Mouse (Mus musculus) left cerebral cortex, postnatal 4 days (tissue): Measurements from ENCODE around the gene Angpt4. TPM values are rescaled to one million over a fixed set of nuclear protein-coding genes. Genes with fewer than 3 reads are reported as not detected.
A peak's percentile ranks its signal among the peaks of the same experiment; 100 is the strongest.

Experiments
- DNase-seq: peaks from one replicate; pipeline ENCODE4 v3.0.0-alpha.2; 2022
- intact Hi-C: fragments of 180-260 bp; cut with DNase I; formaldehyde crosslinking; loops from one replicate; pipeline ENCODE4 v1.15.1; 2025
- microRNA-seq: library from miRNA; unstranded; fragments of <30 nt; microRNA quantifications from one replicate; pipeline ENCODE4 v1.2.0, GENCODE M21; 2022
- total RNA-seq, 2 experiments: library from RNA; stranded (reverse); gene quantifications; 2 replicates each; pipeline ENCODE4 v1.2.3; 2021

Angpt4 gene
- total RNA-seq, 2 experiments from 2014 or later, result not detected

DNA sequence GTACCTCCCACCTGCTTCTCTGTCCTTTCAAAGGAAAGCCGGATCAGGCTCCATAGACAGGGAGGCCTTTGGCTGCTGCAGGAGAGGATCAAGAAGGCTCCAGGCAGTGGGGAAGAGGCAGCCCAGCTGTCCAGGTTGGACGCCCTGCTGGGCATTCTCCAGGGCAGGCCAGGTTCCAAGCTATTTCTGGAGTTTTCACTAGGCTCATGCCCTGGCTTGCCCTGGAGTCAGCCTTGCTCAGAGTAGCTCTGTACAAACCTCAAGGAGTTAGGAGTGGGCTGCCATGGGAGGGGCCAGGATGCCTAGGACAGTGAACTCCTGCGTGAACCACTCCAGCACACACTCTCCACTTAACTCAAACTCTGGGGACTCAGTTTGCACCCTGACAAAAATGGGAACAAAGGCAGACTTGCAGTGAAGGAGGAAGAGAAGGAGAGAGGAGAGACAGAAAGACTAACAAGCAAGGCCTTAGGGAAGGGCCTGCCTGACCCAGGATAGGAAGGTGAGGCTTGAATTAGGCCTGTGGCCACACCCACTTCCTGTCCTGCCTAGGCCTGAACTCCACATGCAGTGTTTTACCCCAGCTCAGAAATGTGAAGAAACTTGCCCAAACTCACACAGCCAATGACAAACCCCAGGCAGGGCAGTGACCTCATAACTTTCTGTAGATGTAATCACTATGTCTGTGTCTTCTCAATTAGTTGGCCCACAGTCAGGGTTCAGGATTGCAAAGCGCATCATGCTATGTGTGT, 66.9 kb downstream of the Angpt4 start:
- peak; percentile 62 for DNase-seq
- intact Hi-C loops, result no loop called here

DNA sequence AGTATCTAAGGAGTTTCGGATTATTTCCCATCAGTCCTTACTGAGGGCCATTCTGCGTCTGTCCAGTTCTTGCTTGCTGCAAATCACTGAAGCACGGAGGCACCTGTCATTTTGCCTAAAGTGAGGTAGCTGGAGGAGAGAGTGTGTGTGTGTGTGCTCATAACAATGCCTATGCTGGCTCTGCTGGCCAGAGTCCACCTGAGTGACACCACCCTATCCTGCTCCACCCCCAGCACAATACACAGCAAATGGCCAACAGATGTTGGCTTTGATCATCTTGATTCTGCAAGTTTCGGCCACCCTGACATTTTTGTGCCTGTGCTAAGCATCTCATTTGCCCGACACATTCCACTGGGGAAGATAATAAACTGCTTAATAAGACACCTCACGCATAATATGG, 67.5 kb downstream of the Angpt4 start:
- no peak for DNase-seq
- intact Hi-C loops, result no loop called here

DNA sequence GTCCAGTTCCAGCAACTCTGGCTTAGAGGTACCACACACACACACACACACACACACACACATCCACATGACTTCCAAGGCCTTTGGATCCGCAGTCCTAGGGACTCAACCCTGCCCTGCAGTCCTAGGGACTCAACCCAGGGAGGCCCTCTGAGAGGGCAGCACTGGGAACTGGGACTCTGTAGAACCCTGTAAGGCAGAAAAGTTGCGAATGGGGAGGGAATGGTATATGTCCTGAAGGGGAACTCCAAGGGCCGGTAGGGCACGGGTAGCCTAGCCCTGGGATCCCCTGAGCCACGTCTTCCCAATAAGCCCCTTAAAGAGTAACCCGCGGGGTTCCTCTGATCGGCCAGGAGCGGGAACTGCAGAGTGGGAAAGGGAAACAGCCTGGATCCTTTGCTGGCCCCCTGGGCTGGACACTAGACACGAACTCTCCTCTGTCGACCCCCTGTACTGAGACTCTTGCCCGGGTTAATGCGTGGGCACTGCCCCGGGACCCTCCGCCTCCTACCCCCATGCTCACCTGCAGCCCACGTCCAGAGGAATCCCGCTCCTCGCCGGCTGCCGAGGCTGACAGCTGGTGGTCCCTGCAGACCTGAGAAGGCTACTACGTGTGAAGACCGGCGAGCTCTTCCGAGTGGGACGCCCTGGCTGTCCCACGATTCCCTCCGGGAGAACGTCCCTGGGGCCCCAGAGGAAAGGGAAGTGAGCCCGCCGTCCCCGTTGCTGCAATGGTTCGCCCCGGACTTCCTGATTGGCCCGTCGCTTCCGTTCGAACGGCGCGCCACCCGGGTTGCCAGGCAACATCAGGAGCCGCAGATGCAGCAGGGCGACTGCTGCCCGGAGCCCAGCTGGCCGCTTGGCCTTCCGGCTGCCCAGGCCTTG, 68.7 kb downstream of the Angpt4 start, which contains the start of gene Fam110a:
TSS of gene Fam110a (minus strand) at position 750 of the 885 bp plus-strand sequence.
- intact Hi-C loops, result no loop called here
- DNase-seq, result peak; percentile 96

DNA sequence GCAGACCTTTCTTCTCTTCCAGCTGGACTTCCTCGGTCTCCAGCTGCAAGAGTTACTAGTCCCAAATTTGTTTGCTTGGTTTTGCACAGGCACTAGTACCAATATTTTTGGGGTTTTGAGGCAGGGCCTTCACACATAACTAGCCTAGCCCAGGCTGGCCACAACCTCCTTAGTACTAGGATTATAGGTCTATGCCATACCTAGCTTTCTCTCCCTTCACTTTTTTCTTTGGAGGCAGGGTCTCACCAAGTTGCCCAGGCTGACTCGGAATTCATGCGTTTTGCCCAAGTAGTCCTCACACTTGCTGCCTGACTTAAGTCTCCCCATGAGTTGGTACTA, 69.3 kb downstream of the Angpt4 start:
- no peak for DNase-seq
- intact Hi-C loops, result no loop called here

DNA sequence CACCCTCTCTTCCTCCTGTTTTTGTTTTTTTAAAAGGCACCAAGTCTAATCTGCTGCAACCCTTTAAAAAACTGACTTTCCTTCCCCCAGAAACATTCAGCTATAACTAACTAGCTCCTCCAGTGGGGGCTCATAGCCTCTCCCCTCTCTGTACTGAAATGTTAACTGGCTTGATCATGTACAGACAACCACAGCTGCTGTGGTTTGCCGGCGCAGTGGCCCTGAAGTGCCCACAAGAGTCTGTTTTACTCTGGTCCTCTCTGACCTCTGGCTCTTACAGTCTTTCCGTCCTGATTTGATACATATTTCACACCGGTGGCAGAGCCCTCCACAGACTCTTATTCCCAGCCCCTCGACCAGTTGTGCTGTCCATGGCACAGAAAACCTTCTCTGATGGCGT, 70.3 kb downstream of the Angpt4 start:
- intact Hi-C loops, result no loop called here
- no peak for DNase-seq

DNA sequence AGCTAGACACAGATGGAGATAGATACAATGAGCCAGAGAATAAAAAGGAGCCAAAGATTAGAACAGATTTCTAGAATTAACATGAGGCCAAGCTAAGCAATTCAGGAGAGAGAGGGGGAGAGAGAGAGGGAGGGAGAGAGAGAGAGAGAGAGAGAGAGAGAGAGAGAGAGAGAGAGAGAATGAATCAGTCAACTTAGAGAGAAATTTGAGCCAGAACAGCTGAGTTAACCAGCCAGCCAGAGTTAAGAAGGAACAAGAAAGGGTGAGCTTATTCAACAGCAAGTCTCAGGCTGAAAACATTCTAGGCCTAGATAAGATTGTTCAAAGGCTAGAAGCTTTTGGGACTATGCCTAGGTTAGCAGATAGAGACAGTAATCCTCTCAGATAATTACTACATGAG, 71.5 kb downstream of the Angpt4 start:
- intact Hi-C loops, result no loop called here
- DNase-seq, result no peak

DNA sequence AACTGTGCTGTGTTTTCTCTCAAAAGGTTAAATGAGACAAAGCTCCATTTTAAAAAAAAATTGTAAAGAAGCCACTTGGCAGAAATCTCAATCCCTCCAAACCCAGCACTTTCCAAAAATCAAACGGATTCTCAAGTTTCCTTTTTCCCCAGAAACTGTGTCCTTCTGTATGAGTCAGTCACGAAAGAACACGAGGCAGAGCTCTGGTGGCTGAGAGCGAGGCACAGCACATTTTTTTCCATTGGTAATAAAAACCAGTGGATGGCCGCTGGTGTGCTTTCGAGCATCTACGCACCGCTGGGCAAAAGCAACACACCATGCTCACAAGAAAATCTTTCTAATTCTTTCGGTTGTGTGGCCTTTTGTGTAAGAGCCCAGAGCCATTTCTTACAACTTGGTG, 73.0 kb downstream of the Angpt4 start:
- intact Hi-C loops, result no loop called here
- no peak for DNase-seq

DNA sequence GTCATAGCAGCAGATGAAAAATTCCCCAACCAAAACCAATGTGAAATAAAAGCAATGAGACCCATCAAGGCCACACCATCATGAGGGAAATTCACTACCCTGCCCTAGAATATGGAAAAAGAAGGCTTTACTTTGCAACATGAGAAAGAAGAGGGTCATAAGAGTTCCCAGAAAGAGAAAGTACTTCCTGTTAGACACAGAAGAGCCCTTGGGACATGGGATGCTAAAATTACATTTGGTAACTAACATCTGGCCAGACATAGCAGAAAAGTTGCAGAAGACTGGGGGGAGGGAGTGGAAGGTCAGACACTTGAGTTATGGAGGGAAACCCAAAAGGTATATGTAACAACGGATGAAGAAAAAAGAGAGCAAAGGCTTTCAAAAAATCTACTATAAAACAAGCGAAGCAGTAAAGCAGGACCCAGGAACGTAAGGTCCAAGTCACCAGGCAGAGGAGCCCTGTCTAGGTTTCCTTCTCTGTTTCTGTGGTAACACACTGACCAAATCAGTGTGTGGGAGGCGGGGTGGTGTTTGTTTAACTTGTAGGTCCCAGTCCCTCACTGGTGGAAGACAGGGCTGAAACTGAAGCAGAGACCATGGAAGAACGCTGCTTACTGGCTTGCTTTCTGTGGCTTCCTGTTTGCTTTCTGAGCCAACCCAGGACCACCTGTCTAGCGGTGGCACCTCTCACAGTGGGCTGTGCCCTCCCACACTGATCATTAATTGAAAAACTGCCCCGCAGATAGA, 74.6 kb downstream of the Angpt4 start:
- DNase-seq, result no peak
- intact Hi-C loops, result no loop called here

DNA sequence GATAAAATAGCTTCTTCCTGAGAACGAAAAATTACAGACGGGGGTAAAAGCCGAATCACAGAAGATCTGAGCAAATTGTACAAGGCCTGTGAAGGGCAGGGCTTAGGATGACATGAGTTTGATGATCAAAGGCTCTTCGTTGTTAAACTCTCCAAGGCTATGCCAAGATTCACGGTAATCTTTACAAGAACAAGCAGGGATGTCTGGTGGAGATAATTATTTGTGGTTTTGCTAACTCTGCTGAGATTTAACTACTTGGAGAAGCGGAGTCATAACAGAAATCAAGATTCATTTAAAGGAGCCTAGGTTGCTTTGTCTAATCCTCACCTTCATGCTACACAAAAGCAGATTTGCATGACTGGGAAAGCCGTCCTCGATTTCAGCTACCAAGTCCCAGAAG, 75.9 kb downstream of the Angpt4 start:
- no peak for DNase-seq
- intact Hi-C loops, result no loop called here

DNA sequence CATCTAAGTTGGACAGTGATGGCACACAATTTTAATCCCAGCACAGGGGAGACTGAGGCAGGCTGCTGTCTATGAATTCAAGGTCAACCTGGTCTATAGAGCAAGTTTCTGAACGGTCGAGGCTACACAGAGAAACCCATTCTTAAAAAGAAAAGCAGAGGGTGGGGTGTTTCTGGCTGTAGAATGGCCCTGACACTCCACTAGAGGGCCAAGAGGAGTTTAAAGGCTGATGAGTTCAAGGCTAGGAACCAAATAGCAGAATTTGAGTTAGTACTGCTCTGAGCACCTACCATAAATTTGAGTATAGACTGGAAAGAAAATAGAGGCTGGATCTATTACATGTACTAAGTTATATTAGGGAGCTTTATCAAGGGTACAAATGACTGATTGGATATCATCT, 78.0 kb downstream of the Angpt4 start:
- DNase-seq, result no peak
- intact Hi-C loops, result no loop called here

DNA sequence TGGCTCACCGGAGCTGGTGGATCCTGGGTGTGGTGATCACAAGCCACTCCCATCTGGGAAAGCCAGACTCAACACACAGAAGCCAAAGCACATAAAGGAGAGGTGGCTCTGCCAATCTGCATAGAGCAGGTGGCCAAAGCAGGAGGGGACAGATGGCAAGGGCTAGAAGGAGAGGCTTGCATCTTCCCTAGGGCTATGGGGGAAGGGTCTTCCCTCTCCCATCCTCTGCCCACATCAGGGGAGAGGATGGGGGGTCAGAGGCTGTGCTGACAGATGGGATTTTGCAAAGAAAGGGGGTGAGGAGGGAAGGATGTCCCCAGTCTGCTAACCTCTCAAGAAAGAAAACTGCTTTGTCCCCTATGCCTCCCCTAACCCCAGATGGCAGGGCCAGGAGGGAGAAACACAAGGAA, 80.0 kb downstream of the Angpt4 start:
- DNase-seq, result peak; percentile 85
- intact Hi-C loops, result loop anchor here (5.0 to 10.0 kb wide), 3 partner anchors 54 to 246 kb away; partner anchors contain the start of gene Psmf1

DNA sequence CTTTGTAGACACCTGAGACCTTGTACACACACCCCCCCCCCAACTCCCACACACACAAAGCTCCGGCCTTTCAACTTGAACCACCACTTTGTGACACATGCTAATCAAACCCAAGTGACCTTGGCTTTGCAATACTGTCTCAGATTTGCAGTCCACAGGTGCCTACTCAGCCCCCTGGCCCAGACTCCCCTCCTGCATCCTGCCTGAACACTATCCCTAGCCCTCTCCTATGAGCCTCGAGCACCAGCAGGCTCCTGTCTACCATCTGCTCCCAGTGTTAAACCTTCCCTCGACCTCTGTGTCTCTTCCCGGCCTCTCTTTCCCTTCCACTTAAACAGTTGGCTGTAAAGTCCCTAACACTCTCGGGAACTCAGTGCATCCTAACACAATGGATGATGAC, 80.4 kb downstream of the Angpt4 start:
- intact Hi-C loops, result loop anchor here (5.0 to 10.0 kb wide), 3 partner anchors 54 to 247 kb away; partner anchors contain the start of gene Psmf1
- no peak for DNase-seq

DNA sequence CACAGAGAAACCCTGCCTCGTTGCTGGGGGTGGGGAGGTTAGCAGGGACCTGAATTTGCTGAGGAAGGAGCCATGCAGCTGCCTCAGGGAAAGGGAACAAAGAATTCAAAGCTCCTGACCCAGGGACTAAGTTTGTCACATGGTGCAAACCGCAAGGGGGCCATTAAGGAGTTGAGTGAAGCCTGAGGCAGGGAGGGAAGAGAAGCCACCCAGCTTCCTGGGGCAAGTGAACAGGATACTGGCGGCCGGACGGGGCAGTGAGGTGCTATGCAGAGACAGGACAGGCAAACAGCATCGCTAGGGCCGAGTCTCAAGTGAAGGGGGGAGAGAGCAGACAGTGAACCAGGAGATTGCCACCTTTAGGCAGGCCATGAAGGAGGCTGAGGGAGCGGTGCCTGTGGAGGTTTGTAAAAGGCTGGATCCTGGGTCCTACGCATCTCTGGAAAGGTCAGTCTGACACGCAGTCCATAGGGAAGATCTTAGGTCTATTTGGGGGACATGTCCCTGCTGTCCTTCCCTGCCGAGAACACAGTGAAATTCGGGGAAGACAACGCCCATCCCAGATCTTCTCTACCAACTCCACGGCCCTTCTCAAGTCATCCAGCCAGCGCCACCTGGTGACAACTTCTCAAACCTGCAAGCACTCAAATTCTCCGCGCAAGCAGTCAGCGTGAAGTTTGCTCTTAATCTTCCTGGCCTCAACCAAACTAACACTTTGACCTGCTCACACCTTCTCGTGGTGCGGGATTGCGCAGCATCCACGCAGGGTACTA, 83.5 kb downstream of the Angpt4 start:
- intact Hi-C loops, result loop anchor here (5.0 to 10.0 kb wide), 3 partner anchors 57 to 250 kb away; partner anchors contain the start of gene Psmf1

More for the DNA sequence above, 83.5 kb downstream of the Angpt4 start:
- peak; percentile 80 for DNase-seq

Small RNA genes within 50 kb of the gene (microRNA-seq; reads per million reads assigned to microRNA genes)
- not detected for gene Mir1953

Other genes starting within 250 kb of the Angpt4 start
- under 1 TPM; 0.60 to 0.99 TPM for gene Rad21l, start 242.7 kb upstream of the Angpt4 start, total RNA-seq
- gene Tmem74b, start 209.2 kb upstream of the Angpt4 start, total RNA-seq, result 10 to 100 TPM; 29.3 to 30.3 TPM
- gene Psmf1, start 167.0 kb upstream of the Angpt4 start, total RNA-seq, result 10 to 100 TPM; 45.1 to 47.8 TPM
- not detected for gene Rspo4, start 68.3 kb upstream of the Angpt4 start, total RNA-seq
- 10 to 100 TPM; 19.0 to 20.5 TPM for gene Fam110a, start 69.0 kb downstream of the Angpt4 start, total RNA-seq
- 1 to 10 TPM; 2.2 to 2.5 TPM for gene Slc52a3, start 85.3 kb downstream of the Angpt4 start, total RNA-seq
- 10 to 100 TPM; 20.0 to 25.2 TPM for gene Scrt2, start 170.3 kb downstream of the Angpt4 start, total RNA-seq
- gene Srxn1, start 194.3 kb downstream of the Angpt4 start, total RNA-seq, result 10 to 100 TPM; 17.7 to 18.8 TPM
- gene Tcf15, start 232.4 kb downstream of the Angpt4 start, total RNA-seq, result 1 to 10 TPM in 1 of 2 experiments, under 1 TPM in 1; 0.54 to 1.1 TPM